Mouse (Mus musculus) intestine, embryonic 14.5 days (tissue): ENCODE data around the gene Aurkc. TPM values are rescaled to one million over a fixed set of nuclear protein-coding genes. Genes with fewer than 3 reads are reported as not detected.
"Not testable (repeated sequence)": the region's sequence is repeated elsewhere in the genome, so short reads cannot be mapped to it uniquely, and the experiment has no call there.

ENCODE experiments used
- ATAC-seq: fragments of 200-750 bp; cut with Nextera tagmentation; replicated peaks from 2 replicates; pipeline ENCODE4 v1.8.0; 2017; ENCODE audit warnings: low read depth, moderate number of reproducible peaks, moderate TSS enrichment, moderate library complexity; ENCODE audit not compliant: low FRiP score, low TSS enrichment
- DNase-seq: peaks from one replicate; pipeline ENCODE4 v3.0.0-alpha.2; 2018; ENCODE audit warnings: low spot score
- H3K27ac ChIP-seq: fragments of 300-500 bp; sonication (generic); 2 replicates; pipeline ENCODE4 v1.5.1; 2014; ENCODE audit warnings: low read depth, mild to moderate bottlenecking, control low read depth
- H3K27me3 ChIP-seq: fragments of 300-500 bp; sonication (generic); replicated peaks from 2 replicates; pipeline ENCODE4 v1.6.1; 2014; ENCODE audit warnings: low read length, control low read depth; ENCODE audit not compliant: control insufficient read depth, insufficient read depth
- H3K36me3 ChIP-seq: fragments of 300-500 bp; sonication (generic); 2 replicates; pipeline ENCODE4 v1.6.1; 2014; ENCODE audit warnings: low read length, control low read depth; ENCODE audit not compliant: control insufficient read depth, insufficient read depth
- H3K4me1 ChIP-seq: fragments of 300-500 bp; sonication (generic); replicated peaks from 2 replicates; pipeline ENCODE4 v1.6.1; 2014; ENCODE audit warnings: low read length, control low read depth, mixed read lengths; ENCODE audit not compliant: control insufficient read depth, insufficient read depth
- H3K4me2 ChIP-seq: fragments of 300-500 bp; sonication (generic); 2 replicates; pipeline ENCODE4 v1.6.1; 2014; ENCODE audit warnings: low read length
- H3K4me3 ChIP-seq: fragments of 300-500 bp; sonication (generic); 2 replicates; pipeline ENCODE4 v1.5.1; 2014; ENCODE audit warnings: low read depth, low read length, control low read depth, mixed read lengths
- H3K9ac ChIP-seq: fragments of 300-500 bp; sonication (generic); 2 replicates; pipeline ENCODE4 v1.6.1; 2014; ENCODE audit warnings: mild to moderate bottlenecking, low read length
- H3K9me3 ChIP-seq: fragments of 300-500 bp; sonication (generic); 2 replicates; pipeline ENCODE4 v1.6.1; 2016; ENCODE audit warnings: low read length, control low read depth; ENCODE audit not compliant: control insufficient read depth
- WGBS: fragments of 180-500 bp; shearing (Covaris S2); extraction: QIAGEN DNeasy Blood & Tissue Kit; methylation state at CpG from one replicate; pipeline ENCODE4 v1.1.7; 2014; 5-methylcytosine and 5-hydroxymethylcytosine counted together
- polyA plus RNA-seq: library from polyadenylated mRNA; unstranded; fragments of >200 nt; fragmentation: Nextera tagmentation; extraction: Ambion mirVana; gene quantifications from 2 replicates; pipeline ENCODE4 v1.2.1, GENCODE M21; 2014

Gene Aurkc
- polyA plus RNA-seq, result not detected in 2 replicates

DNA sequence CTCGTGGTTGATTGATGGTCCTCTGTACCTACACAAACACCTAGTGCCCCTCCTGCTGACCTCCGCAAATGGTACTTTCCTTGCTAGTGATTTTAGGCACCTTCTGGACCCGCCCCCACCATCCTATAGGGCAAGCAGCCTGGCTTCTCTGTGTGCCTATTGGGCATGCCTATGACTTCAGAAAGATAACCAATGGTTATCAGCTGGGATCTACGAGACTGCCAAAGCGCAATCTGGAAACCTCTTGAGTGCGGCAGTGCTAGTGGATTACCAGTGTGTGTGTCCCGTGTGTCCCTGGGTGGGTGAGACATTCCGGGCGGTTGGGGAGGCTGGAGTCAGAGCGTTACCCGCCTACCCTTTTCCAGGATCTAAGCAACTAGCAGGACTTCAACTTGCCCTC lies at the start of gene Aurkc:
TSS of gene Aurkc (plus strand) at position 50 of the 400 bp plus-strand sequence.
- H3K4me2 ChIP-seq, H3K36me3 ChIP-seq, H3K9me3 ChIP-seq, H3K27me3 ChIP-seq, H3K27ac ChIP-seq, H3K4me1 ChIP-seq, H3K4me3 ChIP-seq, H3K9ac ChIP-seq, ATAC-seq, DNase-seq: not testable (repeated sequence)
- WGBS, result 80% methylated on average over 11 of the region's 11 CpGs

- H3K9me3 ChIP-seq, H3K4me1 ChIP-seq, ATAC-seq, H3K27ac ChIP-seq, H3K4me3 ChIP-seq, H3K27me3 ChIP-seq, H3K9ac ChIP-seq, H3K36me3 ChIP-seq, H3K4me2 ChIP-seq, DNase-seq: not testable (repeated sequence)
- 91% methylated on average over 18 of the region's 20 CpGs for WGBS
Observed at GRCm38 (mm10) chr7:6948061-6948460, 47.0 kb upstream of the Aurkc start.

DNA sequence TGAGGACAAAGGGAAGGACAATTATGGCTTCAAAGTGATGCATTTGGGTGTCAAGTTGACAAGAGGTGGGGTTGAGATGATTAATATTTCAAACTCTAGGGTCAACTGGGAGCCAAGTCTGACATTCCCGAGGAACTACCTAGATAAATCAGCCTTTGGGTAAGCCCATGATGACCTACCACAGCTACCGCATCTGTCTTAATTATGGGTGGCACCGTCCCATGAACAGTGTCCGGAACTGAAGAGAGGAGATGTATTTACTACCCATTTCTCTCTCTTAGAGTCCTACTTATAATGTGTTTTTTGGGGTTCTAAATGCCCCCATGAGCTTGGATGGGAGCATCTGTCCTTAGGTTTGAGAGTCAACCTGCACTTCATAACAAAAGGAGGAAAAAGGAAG lies 38.5 kb upstream of the Aurkc start:
- no peak overlapping the region for H3K4me3 ChIP-seq
- no peak for DNase-seq
- 84% methylated on average over 4 of the region's 4 CpGs for WGBS

DNA sequence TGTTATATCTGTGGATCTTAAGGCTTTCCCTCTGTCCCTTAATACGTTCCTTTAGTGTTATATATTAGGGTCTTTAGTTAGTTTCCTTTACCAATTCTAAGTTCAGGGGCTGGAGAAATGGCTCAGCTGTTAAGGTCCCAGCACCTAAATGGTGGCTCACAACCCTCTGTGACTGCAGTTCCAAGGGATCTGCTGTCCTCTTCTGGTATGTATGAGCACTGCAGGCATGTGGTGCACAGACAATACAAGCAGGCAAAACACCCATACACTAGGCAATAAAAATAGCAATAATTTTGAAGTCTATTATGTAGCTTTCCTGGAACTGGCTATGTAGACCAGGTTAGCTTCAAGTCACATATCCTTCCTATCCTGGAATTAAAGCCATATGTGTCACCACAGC lies 36.5 kb upstream of the Aurkc start:
- ATAC-seq (no peak), DNase-seq (no peak)
- Histone ChIP-seq H3K9ac (no peak overlapping the region), H3K4me3 (no peak overlapping the region), H3K27ac (no peak overlapping the region), H3K27me3 (no peaks in the 10 kb centered on the region), H3K36me3 (no peaks in the 10 kb centered on the region), H3K4me1 (no peaks in the 10 kb centered on the region), H3K4me2 (no peak overlapping the region), H3K9me3 (no peaks in the 10 kb centered on the region)
- 89% methylated on average over 1 of the region's 1 CpGs for WGBS

More for the DNA sequence above, 38.5 kb upstream of the Aurkc start:
- Histone ChIP-seq H3K9ac (no peak overlapping the region), H3K36me3 (no peaks in the 10 kb centered on the region), H3K27ac (no peak overlapping the region), H3K4me2 (no peak overlapping the region), H3K9me3 (no peaks in the 10 kb centered on the region), H3K27me3 (no peaks in the 10 kb centered on the region), H3K4me1 (no peaks in the 10 kb centered on the region)
- ATAC-seq, result no peak

DNA sequence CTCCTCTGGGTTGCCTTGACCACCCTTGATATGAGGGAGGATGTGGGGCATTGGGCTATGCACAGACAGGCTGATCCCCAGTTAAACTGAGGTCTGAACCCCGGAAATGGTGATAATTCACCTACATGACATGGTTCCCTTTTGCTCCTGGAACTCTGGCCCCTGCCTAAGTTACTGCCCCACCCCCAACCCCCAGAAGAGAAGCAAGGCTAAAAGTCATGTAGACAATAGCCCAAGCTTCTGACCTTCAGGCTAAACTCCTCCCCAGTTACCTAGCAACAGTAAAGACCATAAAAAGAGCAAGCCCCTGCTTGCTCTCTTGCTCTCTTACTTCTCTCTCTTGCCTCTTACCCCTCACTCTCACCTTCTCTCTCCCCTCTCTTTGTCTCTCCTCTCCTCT lies 21.5 kb upstream of the Aurkc start:
- H3K4me3 ChIP-seq, result no peak overlapping the region
- H3K9ac ChIP-seq, result no peak overlapping the region
- H3K27me3 ChIP-seq, result no peaks in the 10 kb centered on the region
- ATAC-seq, result no peak
- H3K4me1 ChIP-seq, result no peaks in the 10 kb centered on the region
- WGBS, result 86% methylated on average over 1 of the region's 1 CpGs
- no peak overlapping the region for H3K4me2 ChIP-seq
- no peak for DNase-seq
- no peak overlapping the region for H3K27ac ChIP-seq
- no peaks in the 10 kb centered on the region for H3K9me3 ChIP-seq
- no peaks in the 10 kb centered on the region for H3K36me3 ChIP-seq

DNA sequence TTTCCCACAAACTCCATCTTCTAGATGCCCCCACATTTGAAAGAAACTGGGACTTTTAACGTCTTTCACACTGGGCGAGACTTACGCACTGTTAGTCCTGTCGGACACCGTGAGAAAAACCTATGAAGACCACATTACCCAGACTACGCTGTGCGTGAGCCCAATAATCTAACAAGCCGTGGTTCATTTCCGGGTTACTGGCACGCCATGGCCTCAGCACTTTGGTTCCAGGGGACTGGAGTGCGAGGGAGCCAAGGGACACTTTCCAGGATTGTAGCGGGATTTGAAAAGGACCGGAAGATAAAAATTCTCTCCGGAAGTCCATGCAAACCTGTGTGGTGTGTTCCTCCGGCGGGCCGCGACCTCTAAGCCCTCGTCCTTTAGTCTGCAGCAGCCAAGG lies 18.2 kb upstream of the Aurkc start:
- Histone ChIP-seq H3K4me3 (no peak overlapping the region), H3K27ac (no peak overlapping the region), H3K9ac (no peak overlapping the region), H3K27me3 (no peaks in the 10 kb centered on the region), H3K36me3 (no peaks in the 10 kb centered on the region), H3K9me3 (no peaks in the 10 kb centered on the region), H3K4me2 (no peak overlapping the region), H3K4me1 (no peaks in the 10 kb centered on the region)
- ATAC-seq (no peak), DNase-seq (no peak)
- 90% methylated on average over 19 of the region's 19 CpGs for WGBS

- H3K9ac ChIP-seq, DNase-seq, H3K27me3 ChIP-seq, H3K4me3 ChIP-seq, H3K9me3 ChIP-seq, H3K27ac ChIP-seq, ATAC-seq, H3K36me3 ChIP-seq, H3K4me2 ChIP-seq, H3K4me1 ChIP-seq: not testable (repeated sequence)
- 51% methylated on average over 3 of the region's 3 CpGs for WGBS
Observed at GRCm38 (mm10) chr7:6998914-6999313, 3.8 kb downstream of the Aurkc start.

GRCm38 (mm10) chr7:7005441-7005840 lies 10.3 kb downstream of the Aurkc start:
- not testable (repeated sequence) for H3K36me3 ChIP-seq, H3K9me3 ChIP-seq, DNase-seq, H3K4me3 ChIP-seq, H3K4me1 ChIP-seq, H3K27ac ChIP-seq, H3K4me2 ChIP-seq, H3K27me3 ChIP-seq, H3K9ac ChIP-seq, ATAC-seq
- WGBS, result 78% methylated on average over 5 of the region's 5 CpGs

GRCm38 (mm10) chr7:7027445-7027844 lies 32.3 kb downstream of the Aurkc start:
- no peak overlapping the region for H3K27ac ChIP-seq
- H3K9ac ChIP-seq, result no peak overlapping the region
- no peaks in the 10 kb centered on the region for H3K4me1 ChIP-seq
- no peaks in the 10 kb centered on the region for H3K36me3 ChIP-seq
- ATAC-seq, result no peak
- H3K4me3 ChIP-seq, result no peak overlapping the region
- H3K9me3 ChIP-seq, result 0 out of 2 replicates have a peak, but pooled peaks cover 3% of the 10 kb centered on the region
- no peaks in the 10 kb centered on the region for H3K27me3 ChIP-seq
- DNase-seq, result no peak
- H3K4me2 ChIP-seq, result no peak overlapping the region
